Mouse (Mus musculus) olfactory bulb, adult 2 months (tissue): ENCODE results near the gene Sorbs2. TPM values are rescaled to one million over a fixed set of nuclear protein-coding genes. Genes with fewer than 3 reads are reported as not detected.

Experiments
- H3K27ac ChIP-seq: fragments of 200-500 bp; 2 replicates; pipeline ENCODE4 v1.5.1; 2012; ENCODE audit warnings: low read depth, low read length; ENCODE audit not compliant: insufficient read depth
- H3K4me1 ChIP-seq: fragments of 200-500 bp; 2 replicates; pipeline ENCODE4 v1.6.1; 2012; ENCODE audit warnings: low read length; ENCODE audit not compliant: control insufficient read depth, insufficient read depth
- H3K4me3 ChIP-seq: fragments of 200-500 bp; 2 replicates; pipeline ENCODE4 v1.5.1; 2012; ENCODE audit warnings: mild to moderate bottlenecking, low read depth, low read length, moderate library complexity; ENCODE audit not compliant: insufficient read depth
- CTCF ChIP-seq: fragments of 200-500 bp; IDR thresholded peaks from 2 replicates; pipeline ENCODE4 v1.5.1; 2012; ENCODE audit warnings: low read depth, mild to moderate bottlenecking, low read length, moderate library complexity; ENCODE audit not compliant: insufficient read depth
- POLR2A ChIP-seq: fragments of 200-500 bp; IDR thresholded peaks from 2 replicates; pipeline ENCODE4 v1.6.1; 2012; ENCODE audit warnings: mild to moderate bottlenecking, low read depth, low read length, moderate library complexity; ENCODE audit not compliant: insufficient read depth
- WGBS: fragments of 180-500 bp; shearing (Covaris S2); methylation state at CpG from one replicate; pipeline ENCODE4 v1.1.7; 2018; 5-methylcytosine and 5-hydroxymethylcytosine counted together
- polyA plus RNA-seq: library from polyadenylated mRNA; stranded (reverse); fragments of >200 nt; gene quantifications from 2 replicates; pipeline ENCODE4 v1.2.4, GENCODE M21; 2012; ENCODE audit warnings: low replicate concordance; ENCODE audit not compliant: missing spikeins, insufficient read depth, insufficient read length

Gene Sorbs2
- polyA plus RNA-seq, 1 experiment = not detected

GRCm38 (mm10) chr8:45763690-45764342 is 256.2 kb downstream of the Sorbs2 start:
- Histone ChIP-seq H3K27ac (peak overlapping the region; percentile 51), H3K4me1 (peaks cover 7% of the 10 kb centered on the region), H3K4me3 (peak overlapping the region; percentile 22; the same call in 1 of the 2 replicates)
- WGBS = 31% methylated on average over 11 of the region's 11 CpGs
- TF ChIP-seq CTCF = no peak
- TF ChIP-seq POLR2A = no peak

- 81% methylated on average over 11 of the region's 11 CpGs for WGBS
- no peak for TF ChIP-seq CTCF
- no peak for TF ChIP-seq POLR2A
- H3K4me3 ChIP-seq = no peak overlapping the region
- no peak overlapping the region for H3K27ac ChIP-seq
- H3K4me1 ChIP-seq = peaks cover 7% of the 10 kb centered on the region
These were observed 258.6 kb downstream of the Sorbs2 start for GRCm38 (mm10) chr8:45766138-45766537.

- no peak overlapping the region for H3K27ac ChIP-seq
- no peak overlapping the region for H3K4me3 ChIP-seq
- H3K4me1 ChIP-seq = no peaks in the 10 kb centered on the region
- TF ChIP-seq CTCF (no peak), POLR2A (no peak)
- 93% methylated on average over 5 of the region's 5 CpGs for WGBS
These were observed 267.3 kb downstream of the Sorbs2 start for GRCm38 (mm10) chr8:45774841-45775240.

GRCm38 (mm10) chr8:45775481-45775880 is 267.9 kb downstream of the Sorbs2 start:
- H3K4me3 ChIP-seq = no peak overlapping the region
- TF ChIP-seq POLR2A = no peak
- no peak for TF ChIP-seq CTCF
- H3K4me1 ChIP-seq = no peaks in the 10 kb centered on the region
- 93% methylated on average over 7 of the region's 7 CpGs for WGBS
- H3K27ac ChIP-seq = no peak overlapping the region

- Histone ChIP-seq H3K4me3 (no peak overlapping the region), H3K27ac (no peak overlapping the region), H3K4me1 (no peaks in the 10 kb centered on the region)
- TF ChIP-seq POLR2A (no peak), CTCF (no peak)
- WGBS = 95% methylated on average over 9 of the region's 9 CpGs
These were observed 268.8 kb downstream of the Sorbs2 start for GRCm38 (mm10) chr8:45776366-45776765.

GRCm38 (mm10) chr8:45776977-45777376 is 269.4 kb downstream of the Sorbs2 start:
- TF ChIP-seq CTCF (no peak), POLR2A (no peak)
- no peak overlapping the region for H3K4me3 ChIP-seq
- WGBS = 97% methylated on average over 7 of the region's 7 CpGs
- no peak overlapping the region for H3K27ac ChIP-seq
- H3K4me1 ChIP-seq = no peaks in the 10 kb centered on the region

- Histone ChIP-seq H3K4me3 (no peak overlapping the region), H3K4me1 (no peaks in the 10 kb centered on the region), H3K27ac (no peak overlapping the region)
- 52% methylated on average over 4 of the region's 4 CpGs for WGBS
- no peak for TF ChIP-seq POLR2A
- no peak for TF ChIP-seq CTCF
These were observed 273.0 kb downstream of the Sorbs2 start for GRCm38 (mm10) chr8:45780585-45780984.

- Histone ChIP-seq H3K27ac (no peak overlapping the region), H3K4me1 (no peaks in the 10 kb centered on the region), H3K4me3 (no peak overlapping the region)
- TF ChIP-seq POLR2A = no peak
- no peak for TF ChIP-seq CTCF
- WGBS = 95% methylated on average over 3 of the region's 3 CpGs
These were observed 281.0 kb downstream of the Sorbs2 start for GRCm38 (mm10) chr8:45788610-45789009.

- TF ChIP-seq POLR2A (no peak), CTCF (0 out of 2 replicates have a peak, but pooled peaks have one; percentile 7)
- Histone ChIP-seq H3K4me3 (no peak overlapping the region), H3K27ac (no peak overlapping the region), H3K4me1 (no peaks in the 10 kb centered on the region)
- 91% methylated on average over 14 of the region's 14 CpGs for whole genome bisulfite sequencing
These were observed 287.3 kb downstream of the Sorbs2 start for GRCm38 (mm10) chr8:45794847-45795246.

GRCm38 (mm10) chr8:45796331-45796740 is 288.7 kb downstream of the Sorbs2 start:
- no peak for TF ChIP-seq CTCF
- TF ChIP-seq POLR2A = no peak
- WGBS = 49% methylated on average over 11 of the region's 11 CpGs
- Histone ChIP-seq H3K4me3 (peak overlapping the region; percentile 22), H3K27ac (no peak overlapping the region), H3K4me1 (no peaks in the 10 kb centered on the region)
